Mouse (Mus musculus): ENCODE results near the gene Slc38a1. TPM values are rescaled to one million over a fixed set of nuclear protein-coding genes. Genes with fewer than 3 reads are reported as not detected.

Slc38a1 gene
- polyA plus RNA-seq, 1 experiment from 2014 or later, result 96.2 TPM

DNA sequence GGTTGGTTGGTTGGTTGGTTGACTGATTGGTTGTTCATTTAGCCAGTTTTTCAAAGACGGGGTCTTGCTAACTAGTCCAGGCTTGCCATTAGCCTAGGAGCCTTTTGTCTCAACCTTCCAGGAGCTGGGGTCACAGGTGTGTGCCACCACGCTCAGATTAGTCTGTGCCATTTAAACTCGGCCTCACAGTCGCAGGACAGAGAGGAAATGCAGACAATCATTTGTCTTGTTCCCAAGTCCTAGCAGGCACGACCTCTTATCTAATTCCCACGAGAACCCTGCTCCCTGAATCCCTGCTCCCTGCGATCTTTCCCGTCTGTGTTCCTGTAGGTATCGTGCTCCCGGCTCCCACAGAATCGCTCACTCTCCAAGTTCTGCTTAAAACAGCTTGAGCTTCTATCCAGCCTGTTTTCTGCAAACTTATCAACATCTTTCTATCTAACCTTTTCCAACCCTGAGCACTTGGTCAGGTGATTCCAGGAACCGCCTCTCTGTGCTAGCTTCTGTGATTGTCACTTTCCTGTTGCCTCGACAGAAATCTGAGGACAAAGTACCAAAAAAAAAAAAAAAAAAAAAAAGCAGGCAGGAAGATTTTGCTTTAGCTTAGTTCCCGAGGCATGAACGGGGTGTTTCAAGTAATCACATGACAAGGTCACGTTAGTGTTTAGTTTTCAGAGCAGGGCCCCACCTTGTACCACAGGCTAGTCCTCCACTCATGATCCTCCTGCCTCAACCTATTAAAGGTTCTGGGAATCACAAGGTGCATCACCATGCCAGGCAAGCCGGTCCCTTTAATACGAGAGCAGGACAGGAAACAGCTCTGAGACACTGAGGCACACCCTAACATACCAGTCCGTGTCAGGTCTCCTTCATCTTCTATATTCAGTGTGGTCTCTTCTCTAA, 36.4 kb upstream of the Slc38a1 start:
- Histone ChIP-seq H3K27me3 (ENCODE audit: insufficient read depth, poor library complexity, severe bottlenecking) (peaks cover 16% of the 10 kb centered on the region), H3K27ac (no peak overlapping the region), H3K9me3 (no peaks in the 10 kb centered on the region), H3K4me3 (no peak overlapping the region), H3K4me1 (peaks cover 10% of the 10 kb centered on the region), H3K36me3 (no peaks in the 10 kb centered on the region)
- 44% methylated on average over 19 of the region's 19 CpGs for WGBS
- DNase-seq (ENCODE audit: low spot score), result no peak

DNA sequence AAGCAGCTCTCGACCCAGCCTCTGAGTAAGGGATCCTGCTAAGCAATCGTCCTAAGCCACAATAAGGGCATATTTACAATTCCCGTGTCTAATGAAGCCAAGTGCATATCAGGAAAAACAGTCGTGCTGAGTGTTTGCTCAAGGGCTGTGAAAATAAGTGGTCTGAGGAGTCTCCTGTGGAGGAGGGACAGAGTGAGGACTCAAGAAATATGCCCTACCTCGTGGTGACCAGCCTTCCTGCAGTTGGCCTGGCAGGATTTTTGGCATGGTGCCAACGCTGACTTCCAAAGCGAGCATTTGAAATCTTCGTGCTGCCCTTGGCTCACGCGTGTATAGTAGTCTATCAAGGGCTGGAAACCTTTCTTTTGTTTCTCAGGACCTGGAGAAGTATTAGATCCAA, 33.8 kb upstream of the Slc38a1 start:
- H3K9me3 ChIP-seq, result no peaks in the 10 kb centered on the region
- WGBS, result 57% methylated on average over 10 of the region's 10 CpGs
- DNase-seq (ENCODE audit: low spot score), result no peak
- H3K4me3 ChIP-seq, result no peak overlapping the region
- H3K27ac ChIP-seq, result no peak overlapping the region
- H3K36me3 ChIP-seq, result no peaks in the 10 kb centered on the region
- H3K4me1 ChIP-seq, result peaks cover 8% of the 10 kb centered on the region; the same call in 1 of the 2 replicates
- peaks cover 16% of the 10 kb centered on the region for H3K27me3 ChIP-seq (ENCODE audit: insufficient read depth, poor library complexity, severe bottlenecking)

DNA sequence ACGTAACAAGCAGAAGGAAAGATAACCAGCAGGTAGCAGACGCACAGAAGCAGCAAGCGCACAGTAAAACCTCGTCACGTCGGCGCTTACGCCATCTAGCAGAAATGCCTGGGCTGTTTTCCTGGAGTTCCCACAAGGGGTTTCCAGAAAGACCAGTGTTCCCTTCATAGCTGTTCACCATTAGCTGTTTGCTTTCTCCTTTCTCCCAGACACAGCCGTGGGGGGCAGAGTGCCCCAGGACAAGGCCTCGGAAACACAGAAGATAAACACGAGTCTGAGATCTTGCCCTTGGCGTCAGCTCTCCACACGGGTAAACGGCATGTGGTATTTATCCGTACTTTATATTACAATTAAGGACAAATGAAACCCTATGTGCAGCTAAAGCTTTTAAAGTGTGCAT, 33.0 kb upstream of the Slc38a1 start:
- peaks cover 16% of the 10 kb centered on the region for H3K27me3 ChIP-seq (ENCODE audit: insufficient read depth, poor library complexity, severe bottlenecking)
- no peak overlapping the region for H3K4me3 ChIP-seq
- H3K4me1 ChIP-seq, result peaks cover 8% of the 10 kb centered on the region; the same call in 1 of the 2 replicates
- no peaks in the 10 kb centered on the region for H3K36me3 ChIP-seq
- DNase-seq (ENCODE audit: low spot score), result no peak
- H3K27ac ChIP-seq, result no peak overlapping the region
- no peaks in the 10 kb centered on the region for H3K9me3 ChIP-seq
- 77% methylated on average over 15 of the region's 15 CpGs for WGBS

DNA sequence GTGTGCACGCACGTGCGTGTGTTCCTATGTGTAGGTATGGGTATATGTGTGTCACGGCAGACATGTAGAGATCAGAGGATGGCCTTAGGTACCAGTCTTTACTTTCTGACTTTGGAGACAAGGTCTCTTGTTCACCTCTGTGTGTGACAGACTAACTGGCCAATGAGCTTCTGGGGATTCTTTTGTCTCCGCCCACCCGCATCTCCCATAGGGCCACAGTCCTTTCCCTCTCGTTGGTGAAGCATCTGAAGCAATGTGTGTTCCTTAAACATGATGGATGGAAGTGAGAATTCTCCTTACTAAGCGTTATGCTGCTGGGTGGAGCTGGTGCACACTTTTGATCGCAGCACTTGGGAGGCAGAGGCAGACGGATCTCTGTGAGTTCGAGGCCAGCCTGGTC, 32.3 kb upstream of the Slc38a1 start:
- peaks cover 12% of the 10 kb centered on the region for H3K27me3 ChIP-seq (ENCODE audit: insufficient read depth, poor library complexity, severe bottlenecking)
- no peak overlapping the region for H3K4me3 ChIP-seq
- H3K4me1 ChIP-seq, result peaks cover 8% of the 10 kb centered on the region; the same call in 1 of the 2 replicates
- WGBS, result 83% methylated on average over 11 of the region's 11 CpGs
- DNase-seq (ENCODE audit: low spot score), result no peak
- H3K36me3 ChIP-seq, result no peaks in the 10 kb centered on the region
- no peaks in the 10 kb centered on the region for H3K9me3 ChIP-seq
- no peak overlapping the region for H3K27ac ChIP-seq

DNA sequence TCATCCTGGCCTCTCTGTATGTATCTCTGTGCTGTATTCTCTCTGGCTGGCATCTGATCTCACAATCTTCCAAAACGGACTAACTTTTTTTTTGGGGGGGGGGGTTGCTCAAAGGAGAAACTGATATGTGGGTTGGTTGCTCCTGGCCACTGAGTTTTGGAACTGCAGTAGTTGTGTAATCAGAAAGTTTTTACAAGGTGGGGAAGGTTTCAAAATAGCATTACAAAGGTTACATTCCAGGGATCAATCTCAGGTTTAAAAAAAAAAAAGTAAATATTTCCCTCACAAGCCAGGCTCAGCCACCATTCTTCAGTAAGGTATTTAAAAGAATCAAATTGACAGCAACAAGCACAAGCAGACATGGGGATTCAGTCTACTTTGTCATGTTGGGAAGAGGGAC, 31.4 kb upstream of the Slc38a1 start:
- Histone ChIP-seq H3K36me3 (no peaks in the 10 kb centered on the region), H3K4me1 (peaks cover 8% of the 10 kb centered on the region; the same call in 1 of the 2 replicates), H3K27me3 (ENCODE audit: insufficient read depth, poor library complexity, severe bottlenecking) (0 out of 2 replicates have a peak, but pooled peaks cover 4% of the 10 kb centered on the region), H3K9me3 (no peaks in the 10 kb centered on the region), H3K4me3 (no peak overlapping the region), H3K27ac (no peak overlapping the region)
- no peak for DNase-seq (ENCODE audit: low spot score)
- WGBS, result 55% methylated on average over 1 of the region's 1 CpGs

DNA sequence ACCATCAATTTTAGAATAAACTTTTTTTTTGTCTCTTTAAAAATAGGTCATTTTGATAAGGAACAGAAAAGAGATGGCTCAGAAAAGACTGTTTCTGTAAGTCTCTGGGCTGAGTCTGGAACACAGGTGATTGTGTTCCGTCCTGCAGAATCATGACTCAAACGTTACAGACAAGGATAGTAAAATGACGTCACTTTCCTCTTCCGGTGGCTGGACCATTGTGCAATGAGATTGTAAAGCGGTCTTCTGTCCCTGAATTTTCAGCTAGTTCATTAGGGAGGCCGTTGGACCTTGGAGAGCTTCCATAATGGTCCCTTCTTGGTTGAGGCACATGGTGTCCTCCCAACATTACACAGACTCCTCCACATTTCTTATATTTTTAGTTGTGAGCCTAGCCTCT, 27.0 kb upstream of the Slc38a1 start:
- DNase-seq (ENCODE audit: low spot score), result no peak
- WGBS, result 77% methylated on average over 6 of the region's 6 CpGs
- Histone ChIP-seq H3K27me3 (ENCODE audit: insufficient read depth, poor library complexity, severe bottlenecking) (no peaks in the 10 kb centered on the region), H3K4me3 (no peak overlapping the region), H3K9me3 (no peaks in the 10 kb centered on the region), H3K27ac (no peak overlapping the region), H3K36me3 (no peaks in the 10 kb centered on the region), H3K4me1 (peaks cover 9% of the 10 kb centered on the region)

DNA sequence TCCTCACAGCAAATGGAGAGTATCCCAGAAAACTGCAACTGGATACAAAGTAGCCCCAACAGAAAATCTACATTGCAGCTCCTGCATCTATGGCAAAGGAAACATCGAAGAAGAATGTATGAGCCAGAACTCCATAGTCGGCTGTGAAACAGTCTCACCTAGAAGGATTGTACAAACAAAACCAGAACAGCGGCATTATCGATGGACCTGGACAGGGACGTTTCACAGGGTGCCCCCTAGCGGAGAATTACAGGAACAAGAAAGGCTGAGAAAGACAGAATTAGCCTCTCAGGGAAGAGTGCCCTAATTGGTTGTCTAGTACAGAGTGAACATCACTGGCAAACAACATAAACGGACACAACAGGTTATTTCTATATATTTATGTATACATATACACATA, 23.9 kb upstream of the Slc38a1 start:
- Histone ChIP-seq H3K27me3 (ENCODE audit: insufficient read depth, poor library complexity, severe bottlenecking) (no peaks in the 10 kb centered on the region), H3K27ac (no peak overlapping the region), H3K9me3 (no peaks in the 10 kb centered on the region), H3K36me3 (no peaks in the 10 kb centered on the region), H3K4me1 (peaks cover 9% of the 10 kb centered on the region), H3K4me3 (peak overlapping the region; percentile 40)
- DNase-seq (ENCODE audit: low spot score), result no peak
- 9% methylated on average over 7 of the region's 7 CpGs for WGBS

DNA sequence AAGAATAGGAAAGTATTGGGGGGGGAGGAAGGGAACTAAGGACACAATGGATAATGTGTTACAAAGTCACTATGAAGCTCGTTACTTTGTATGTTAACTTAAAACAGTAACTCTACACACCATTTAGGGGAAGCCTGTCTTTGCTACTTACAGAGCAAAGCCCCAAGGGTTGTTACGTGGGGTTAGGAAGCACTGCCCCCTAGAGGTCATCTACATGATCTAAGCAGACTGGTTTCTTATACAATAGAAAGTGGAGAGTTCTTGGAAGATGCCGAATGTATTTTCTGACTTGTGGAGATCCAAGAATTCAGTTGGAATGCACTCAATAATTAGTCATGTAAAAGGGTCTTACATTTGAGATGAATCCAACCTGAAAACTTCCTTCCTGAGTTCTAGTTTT, 23.2 kb upstream of the Slc38a1 start:
- 13% methylated on average over 3 of the region's 3 CpGs for WGBS
- DNase-seq (ENCODE audit: low spot score), result no peak
- Histone ChIP-seq H3K27ac (no peak overlapping the region), H3K36me3 (no peaks in the 10 kb centered on the region), H3K4me1 (peaks cover 14% of the 10 kb centered on the region), H3K27me3 (ENCODE audit: insufficient read depth, poor library complexity, severe bottlenecking) (no peaks in the 10 kb centered on the region), H3K9me3 (no peaks in the 10 kb centered on the region), H3K4me3 (no peak overlapping the region)

DNA sequence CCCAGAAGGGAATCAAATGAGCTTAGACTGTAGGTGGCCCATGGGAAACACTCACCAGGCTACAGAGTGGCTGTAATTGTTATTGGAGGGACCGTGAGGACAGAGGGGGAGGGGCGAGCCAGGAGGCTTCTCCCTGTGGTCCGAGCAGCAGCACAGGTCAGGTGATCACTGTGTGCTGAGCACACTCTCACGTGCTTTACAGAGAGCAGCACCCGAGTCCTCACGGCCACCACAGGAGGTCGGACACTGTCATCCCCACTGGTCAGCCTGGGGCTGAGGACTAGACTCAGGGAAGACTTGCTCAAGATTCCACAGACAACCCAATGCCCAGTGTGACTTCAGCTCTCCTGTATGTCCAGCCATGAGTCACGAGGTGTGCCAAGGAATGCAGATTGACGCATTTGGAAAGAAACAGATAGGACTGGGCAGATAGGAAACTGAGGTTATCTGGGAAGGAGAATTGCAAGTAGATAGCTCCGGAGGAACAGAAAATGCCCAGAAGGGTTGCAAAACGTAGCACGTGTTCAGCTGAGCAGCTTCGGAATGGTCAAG, 18.0 kb upstream of the Slc38a1 start:
- no peaks in the 10 kb centered on the region for H3K27me3 ChIP-seq (ENCODE audit: insufficient read depth, poor library complexity, severe bottlenecking)
- H3K4me1 ChIP-seq, result peaks cover 29% of the 10 kb centered on the region
- H3K4me3 ChIP-seq, result peak overlapping the region; percentile 5; the same call in 1 of the 2 replicates
- no peaks in the 10 kb centered on the region for H3K36me3 ChIP-seq
- no peaks in the 10 kb centered on the region for H3K9me3 ChIP-seq
- no peak for DNase-seq (ENCODE audit: low spot score)
- H3K27ac ChIP-seq, result peak overlapping the region; percentile 49
- WGBS, result 22% methylated on average over 13 of the region's 13 CpGs

DNA sequence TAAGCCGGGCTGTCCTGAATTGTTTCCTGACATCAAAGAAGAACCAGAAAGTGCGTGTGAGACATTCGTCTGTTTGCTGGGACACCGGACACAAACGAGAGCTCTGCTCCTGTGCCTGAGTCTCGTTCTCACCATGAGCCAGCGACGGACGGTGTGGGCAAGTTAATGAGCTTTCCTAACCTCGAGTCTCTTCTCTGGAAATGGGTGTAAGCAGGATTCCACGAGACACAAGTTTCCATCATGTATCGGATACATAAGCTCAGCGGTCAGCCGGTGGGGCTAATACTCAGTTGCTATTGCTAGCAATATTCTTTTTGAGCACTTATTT, 15.5 kb upstream of the Slc38a1 start:
- no peak overlapping the region for H3K4me3 ChIP-seq
- WGBS, result 58% methylated on average over 14 of the region's 14 CpGs
- no peak overlapping the region for H3K27ac ChIP-seq
- peaks cover 33% of the 10 kb centered on the region for H3K4me1 ChIP-seq
- no peak for DNase-seq (ENCODE audit: low spot score)
- H3K27me3 ChIP-seq (ENCODE audit: insufficient read depth, poor library complexity, severe bottlenecking), result no peaks in the 10 kb centered on the region
- H3K36me3 ChIP-seq, result no peaks in the 10 kb centered on the region
- no peaks in the 10 kb centered on the region for H3K9me3 ChIP-seq

DNA sequence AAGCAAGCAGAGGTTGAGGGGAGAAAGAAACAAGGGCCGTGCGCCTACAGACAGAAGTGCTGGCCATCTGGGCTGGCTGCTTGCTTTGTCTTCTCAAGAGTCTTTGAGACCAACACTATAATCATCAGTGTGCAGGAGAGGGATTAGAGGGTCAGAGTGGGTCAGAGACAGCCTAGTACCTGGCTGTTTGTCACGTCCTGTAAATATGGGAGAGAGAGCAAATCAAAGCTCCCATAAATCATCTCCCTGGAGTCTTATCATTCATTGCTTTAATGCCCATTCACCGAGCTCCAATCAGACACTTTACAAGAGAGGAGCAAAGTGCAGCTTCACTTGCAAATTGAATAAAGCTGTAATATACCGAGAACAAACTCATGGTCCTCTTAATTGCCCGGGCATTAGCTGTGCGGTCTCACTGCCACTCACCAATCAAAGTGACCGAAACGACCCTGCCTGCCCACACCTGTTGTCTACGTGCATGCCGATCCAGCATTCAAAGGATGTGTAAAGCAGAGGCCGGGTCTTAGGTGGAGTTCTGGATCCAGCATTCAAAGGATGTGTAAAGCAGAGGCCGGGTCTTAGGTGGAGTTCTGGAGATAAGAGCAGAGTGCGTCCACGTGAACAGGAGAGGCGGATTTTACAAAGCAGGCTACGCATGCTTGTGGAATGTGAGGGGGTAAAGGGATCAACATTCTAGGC, 15.0 kb upstream of the Slc38a1 start:
- Histone ChIP-seq H3K36me3 (no peaks in the 10 kb centered on the region), H3K27ac (no peak overlapping the region), H3K4me3 (no peak overlapping the region), H3K9me3 (no peaks in the 10 kb centered on the region), H3K27me3 (ENCODE audit: insufficient read depth, poor library complexity, severe bottlenecking) (no peaks in the 10 kb centered on the region), H3K4me1 (peaks cover 33% of the 10 kb centered on the region)
- DNase-seq (ENCODE audit: low spot score), result no peak
- 57% methylated on average over 17 of the region's 17 CpGs for WGBS

DNA sequence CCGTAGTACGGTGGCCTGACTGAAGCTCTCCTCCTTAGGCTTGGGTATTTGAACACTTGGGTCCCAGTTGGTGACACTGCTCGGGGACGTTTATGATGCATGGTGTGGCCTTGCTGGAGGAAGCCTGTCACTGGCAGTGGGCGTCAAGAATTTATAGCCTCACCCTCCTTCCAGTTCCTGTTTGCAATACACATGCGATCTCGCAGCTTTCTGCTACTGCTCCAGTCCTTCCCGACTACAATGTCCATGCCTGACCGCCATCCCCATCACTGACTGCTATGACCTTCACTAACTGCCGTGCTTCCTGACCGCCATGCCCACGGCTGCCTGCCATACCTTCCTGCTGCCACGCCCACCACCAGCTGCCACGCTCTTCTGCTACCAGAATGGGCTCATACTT, 12.8 kb upstream of the Slc38a1 start:
- H3K9me3 ChIP-seq, result no peaks in the 10 kb centered on the region
- peak; percentile 25 for DNase-seq (ENCODE audit: low spot score)
- H3K4me1 ChIP-seq, result peaks cover 24% of the 10 kb centered on the region
- 90% methylated on average over 14 of the region's 14 CpGs for WGBS
- no peaks in the 10 kb centered on the region for H3K36me3 ChIP-seq
- no peak overlapping the region for H3K27ac ChIP-seq
- H3K27me3 ChIP-seq (ENCODE audit: insufficient read depth, poor library complexity, severe bottlenecking), result no peaks in the 10 kb centered on the region
- H3K4me3 ChIP-seq, result no peak overlapping the region

DNA sequence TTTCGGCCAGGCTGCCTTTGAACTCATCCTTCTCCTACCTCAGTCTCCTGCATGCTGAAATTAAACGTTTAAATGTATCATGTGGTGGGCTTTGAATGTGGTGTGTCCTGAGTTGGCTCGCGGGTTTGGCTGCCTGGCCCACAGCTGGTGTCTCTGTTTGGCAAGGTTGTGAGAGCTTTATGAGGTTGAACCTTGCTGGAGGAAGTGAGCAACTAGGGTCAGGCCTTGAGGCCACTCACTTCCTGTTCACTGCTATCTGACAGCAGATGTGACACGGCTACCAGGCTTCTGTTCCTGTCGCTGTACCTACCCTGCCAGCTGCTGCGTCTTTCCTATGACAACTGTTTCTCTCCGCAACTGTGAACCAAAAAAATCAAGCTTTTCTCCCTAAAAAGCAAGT, 12.0 kb upstream of the Slc38a1 start:
- no peak for DNase-seq (ENCODE audit: low spot score)
- WGBS, result 57% methylated on average over 8 of the region's 8 CpGs

More for the DNA sequence above, 12.0 kb upstream of the Slc38a1 start:
- Histone ChIP-seq H3K27me3 (ENCODE audit: insufficient read depth, poor library complexity, severe bottlenecking) (no peaks in the 10 kb centered on the region), H3K36me3 (no peaks in the 10 kb centered on the region), H3K9me3 (no peaks in the 10 kb centered on the region), H3K27ac (no peak overlapping the region), H3K4me1 (peaks cover 21% of the 10 kb centered on the region), H3K4me3 (no peak overlapping the region)

Measured in heart, embryonic 10.5 days (tissue).